Mouse (Mus musculus): ENCODE results near the gene Ap2s1.

The Ap2s1 gene

DNA sequence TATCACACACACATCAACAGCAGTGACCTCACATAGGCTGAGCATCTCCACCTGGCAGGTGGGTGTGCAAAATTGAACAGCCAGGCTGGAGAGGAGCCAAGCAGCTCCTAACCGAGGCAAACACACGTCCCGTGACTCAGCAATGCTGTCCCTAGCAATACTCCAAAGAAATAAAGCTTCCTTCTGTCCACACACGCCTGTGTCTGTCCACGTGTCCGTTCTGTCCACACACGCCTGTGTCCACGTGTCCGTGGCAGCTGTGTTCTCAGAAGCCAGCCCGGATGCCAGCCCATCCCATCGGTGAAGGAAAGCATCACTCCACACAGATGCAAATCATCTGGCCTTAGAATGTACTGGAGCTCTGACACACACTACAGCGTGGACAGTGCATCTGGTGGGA is 13.8 kb downstream of the Ap2s1 start:
- DNase-seq (ENCODE audit: low spot score in 2 of 2) = peak; percentile 32 to 37

DNA sequence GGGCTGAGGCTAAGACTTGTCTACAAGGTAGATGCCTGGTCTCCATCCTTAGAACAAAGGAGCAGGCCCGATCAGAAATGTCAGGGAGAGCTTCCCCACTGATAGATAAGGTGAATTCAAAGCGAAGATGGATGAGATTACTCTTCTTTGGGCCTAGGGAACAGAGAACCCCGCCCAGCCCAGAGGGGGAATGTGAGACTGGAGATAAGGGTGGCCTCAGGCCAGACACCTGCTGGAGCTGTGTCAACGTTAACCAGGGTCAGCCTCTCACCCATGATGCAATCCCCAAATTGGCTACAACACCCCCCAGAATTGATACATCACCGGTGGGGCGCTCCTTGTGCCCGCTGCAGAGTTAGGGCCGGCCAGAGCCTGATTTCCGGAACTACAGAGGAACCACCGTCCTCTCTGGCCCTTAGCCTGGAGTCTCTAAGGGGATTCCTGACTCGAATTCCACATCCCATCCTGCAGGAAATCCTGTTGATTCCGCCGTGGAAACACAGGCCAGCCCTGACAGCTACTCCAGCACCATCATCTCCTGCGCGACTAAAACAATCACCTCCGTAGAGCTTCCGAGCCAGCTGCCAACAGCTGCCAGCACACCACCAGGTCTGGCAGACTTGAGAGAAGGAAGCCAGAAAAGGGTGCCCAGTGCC is 17.3 kb downstream of the Ap2s1 start:
- peak; percentile 66 to 78 for DNase-seq (ENCODE audit: low spot score in 2 of 2)

DNA sequence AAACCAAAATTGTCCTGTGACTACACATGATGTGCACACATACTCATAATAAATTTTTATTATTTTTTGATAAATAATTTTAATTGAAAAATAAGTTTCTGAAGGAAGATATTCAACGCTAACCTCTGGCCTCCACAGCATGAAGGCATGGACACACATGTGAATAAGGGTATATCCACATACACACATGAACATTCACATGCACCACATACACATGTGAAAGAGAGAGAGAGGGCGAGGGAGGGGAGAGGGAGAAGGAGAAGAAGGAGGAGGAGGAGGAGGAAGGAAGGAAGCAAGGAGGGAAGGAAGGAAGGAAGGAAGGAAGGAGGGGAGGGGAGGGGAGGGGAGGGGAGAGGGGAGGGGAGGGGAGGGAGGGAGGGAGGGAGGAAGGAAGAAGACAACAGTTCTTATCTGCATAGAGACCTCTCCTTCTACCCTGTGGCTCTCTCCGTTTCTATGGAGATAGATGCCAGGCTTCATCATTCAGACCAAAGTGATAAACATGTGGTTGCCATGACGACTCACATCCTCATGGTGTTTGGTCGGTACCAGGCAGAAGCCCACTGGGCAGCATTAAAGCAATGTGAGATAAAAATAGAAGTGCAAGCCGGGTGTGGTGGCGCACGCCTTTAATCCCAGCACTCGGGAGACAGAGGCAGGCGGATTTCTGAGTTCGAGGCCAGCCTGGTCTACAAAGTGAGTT is 20.8 kb downstream of the Ap2s1 start:
- DNase-seq (ENCODE audit: low spot score in 2 of 2) = no peak

DNA sequence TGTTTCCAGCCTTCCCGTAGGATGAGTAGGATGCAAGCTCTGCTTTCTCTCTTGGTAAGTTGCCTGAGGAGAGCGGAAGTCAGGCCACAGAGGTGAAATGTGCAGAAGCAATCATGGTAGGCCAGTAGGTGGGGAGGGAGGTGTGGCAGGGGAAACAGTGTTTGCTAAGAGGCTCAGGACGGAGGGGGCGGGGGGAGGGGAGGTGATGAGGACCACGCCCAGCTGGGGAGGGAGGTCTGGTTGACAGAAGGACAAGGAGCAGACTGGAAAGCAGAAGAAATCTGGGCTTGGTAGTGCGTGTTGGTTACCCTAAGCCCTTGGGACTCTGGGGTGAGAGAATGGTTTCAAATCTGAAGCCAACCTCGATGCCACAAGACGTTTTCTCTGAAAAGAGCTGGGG is 22.1 kb downstream of the Ap2s1 start:
- peak; percentile 75 to 86 for DNase-seq (ENCODE audit: low spot score in 2 of 2)

DNA sequence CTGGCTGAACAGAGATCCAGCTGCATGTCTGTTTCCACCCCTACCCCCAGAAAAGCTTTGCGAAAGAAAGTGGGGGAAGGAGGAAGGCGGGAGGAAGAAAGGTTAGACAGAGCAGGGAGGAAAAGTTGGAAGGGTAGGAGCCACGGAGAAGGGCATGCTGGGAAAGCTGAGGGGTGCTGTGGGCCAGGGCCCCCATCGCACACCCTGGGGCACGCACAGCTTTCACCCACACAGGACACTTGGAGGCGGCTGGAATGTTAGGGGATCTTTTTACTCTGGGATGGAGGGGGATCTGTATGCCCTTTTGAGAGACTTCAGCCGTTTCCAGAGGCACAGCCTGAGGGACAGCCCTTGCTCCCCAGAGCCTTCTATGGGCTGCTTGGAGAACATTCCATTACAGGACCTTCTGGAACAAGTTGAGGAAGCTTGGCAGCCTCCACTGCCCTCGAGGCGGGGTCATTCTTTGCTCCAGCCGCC is 22.8 kb downstream of the Ap2s1 start:
- peak; percentile 87 to 88 for DNase-seq (ENCODE audit: low spot score in 2 of 2)

DNA sequence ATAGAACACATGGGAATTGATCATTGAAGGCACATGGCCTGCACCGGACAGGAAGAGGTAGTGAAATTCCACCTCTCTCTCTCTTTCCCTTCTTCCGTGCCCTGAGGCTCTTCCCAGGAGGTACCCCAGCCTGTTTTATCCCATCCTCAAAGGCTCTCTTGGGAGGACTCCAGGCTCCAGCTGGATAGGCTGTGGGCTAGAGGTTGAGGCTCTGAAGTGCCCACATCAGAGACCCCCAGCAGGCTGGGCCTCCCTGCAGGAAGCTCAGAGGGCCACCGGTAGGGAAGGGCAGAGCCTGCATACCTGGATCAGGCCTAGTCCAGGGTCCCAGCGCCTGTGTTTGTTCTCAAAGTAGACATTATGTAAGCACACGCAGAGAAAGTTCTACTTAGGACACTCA is 23.4 kb downstream of the Ap2s1 start:
- DNase-seq (ENCODE audit: low spot score in 2 of 2) = peak in 1 of 2 experiments; percentile 27

DNA sequence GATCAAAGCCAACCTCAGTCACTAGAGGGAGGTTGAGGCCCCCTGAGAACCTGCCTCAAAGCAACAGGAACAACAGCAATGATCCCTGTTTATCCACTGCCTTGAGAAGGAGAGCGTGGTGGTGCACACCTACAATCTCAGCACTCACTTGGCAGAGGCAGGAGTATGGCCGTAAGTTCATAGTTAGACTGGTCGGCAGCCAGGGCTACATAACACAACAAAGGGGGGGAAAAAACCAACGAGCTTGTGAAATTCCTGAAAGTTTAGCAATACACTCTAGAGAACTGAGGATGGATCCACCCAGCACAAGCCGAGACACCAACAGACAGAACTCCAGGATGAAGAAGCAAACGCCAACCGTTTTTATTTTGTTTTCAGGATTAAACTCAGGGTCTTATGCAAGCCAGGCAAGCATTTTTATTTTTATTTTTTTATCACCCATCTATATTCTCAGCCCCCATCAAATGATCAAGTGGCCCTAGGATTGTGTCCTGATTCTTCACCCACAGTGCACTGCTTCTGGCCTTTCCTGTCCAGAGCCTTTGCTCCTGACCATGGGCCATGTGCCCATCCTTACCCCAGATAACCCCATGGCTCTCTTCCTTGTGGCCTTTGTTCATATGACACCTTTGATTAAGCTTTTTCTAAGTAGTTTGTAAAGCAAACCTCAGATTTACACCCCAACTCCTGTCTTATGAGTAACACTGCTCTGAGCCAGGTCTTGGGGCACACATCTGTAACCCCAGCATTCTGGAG is 25.4 kb downstream of the Ap2s1 start:
- peak; percentile 63 for DNase-seq (ENCODE audit: low spot score in 2 of 2)

DNA sequence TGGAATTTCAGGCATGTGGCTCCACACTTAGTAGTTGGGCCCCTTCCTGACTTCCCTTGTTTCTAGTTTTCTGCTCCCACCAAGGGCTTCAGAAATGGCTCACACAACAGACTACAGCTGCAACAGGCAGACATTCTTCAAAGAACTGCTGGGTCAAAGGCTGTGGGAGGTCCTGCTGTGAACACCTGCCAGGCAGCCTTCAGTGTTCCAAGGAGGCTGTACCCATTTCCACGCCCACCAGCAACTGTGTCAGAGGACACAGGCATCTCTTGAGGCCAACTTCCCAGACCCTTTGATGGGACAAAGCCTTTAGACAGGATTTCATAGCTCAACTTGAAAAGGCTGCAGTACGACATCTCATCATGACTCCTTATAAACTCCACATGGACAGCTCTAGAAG is 28.2 kb downstream of the Ap2s1 start:
- DNase-seq (ENCODE audit: low spot score in 2 of 2) = no peak

DNA sequence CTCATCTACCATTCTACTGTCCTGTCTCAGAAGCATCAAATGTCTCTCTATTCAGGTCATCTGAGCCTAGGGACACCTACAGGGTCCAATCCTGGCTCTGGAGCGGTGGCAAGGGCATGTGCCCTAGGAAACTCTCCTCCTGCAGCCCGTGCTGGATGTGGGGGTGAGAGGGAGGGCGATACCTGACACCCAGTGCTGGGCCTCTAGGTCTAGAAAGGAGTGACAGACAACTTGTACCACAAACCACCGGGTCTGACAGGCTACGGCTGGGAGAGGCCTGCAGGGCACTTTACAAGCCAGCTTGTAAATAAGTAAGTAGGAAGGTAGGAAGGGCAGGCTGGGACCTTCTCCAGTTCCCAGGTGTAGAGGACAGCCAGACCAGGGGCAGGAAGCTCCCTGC is 37.7 kb downstream of the Ap2s1 start:
- no peak for DNase-seq (ENCODE audit: low spot score in 2 of 2)

DNA sequence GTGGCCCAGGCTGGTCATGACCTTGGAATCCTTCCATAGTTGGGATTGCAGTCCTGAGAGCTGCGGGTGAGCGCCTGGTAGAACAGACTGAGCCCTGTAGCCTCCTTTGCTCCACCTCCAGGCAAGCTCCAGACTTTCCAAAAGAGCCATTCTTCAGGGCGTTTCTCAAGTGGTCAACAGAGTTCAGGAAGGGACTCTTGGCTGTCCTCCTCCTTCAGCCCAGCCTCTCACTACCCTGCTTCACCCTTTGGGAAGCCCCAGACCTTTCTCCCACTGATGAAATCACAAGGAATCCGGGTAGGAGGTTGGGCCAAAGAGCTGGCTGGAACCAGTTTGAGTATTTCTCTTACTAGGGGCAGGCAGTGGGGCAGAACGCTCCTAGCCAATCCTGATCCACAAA is 41.9 kb downstream of the Ap2s1 start:
- peak; percentile 81 to 84 for DNase-seq (ENCODE audit: low spot score in 2 of 2)

DNA sequence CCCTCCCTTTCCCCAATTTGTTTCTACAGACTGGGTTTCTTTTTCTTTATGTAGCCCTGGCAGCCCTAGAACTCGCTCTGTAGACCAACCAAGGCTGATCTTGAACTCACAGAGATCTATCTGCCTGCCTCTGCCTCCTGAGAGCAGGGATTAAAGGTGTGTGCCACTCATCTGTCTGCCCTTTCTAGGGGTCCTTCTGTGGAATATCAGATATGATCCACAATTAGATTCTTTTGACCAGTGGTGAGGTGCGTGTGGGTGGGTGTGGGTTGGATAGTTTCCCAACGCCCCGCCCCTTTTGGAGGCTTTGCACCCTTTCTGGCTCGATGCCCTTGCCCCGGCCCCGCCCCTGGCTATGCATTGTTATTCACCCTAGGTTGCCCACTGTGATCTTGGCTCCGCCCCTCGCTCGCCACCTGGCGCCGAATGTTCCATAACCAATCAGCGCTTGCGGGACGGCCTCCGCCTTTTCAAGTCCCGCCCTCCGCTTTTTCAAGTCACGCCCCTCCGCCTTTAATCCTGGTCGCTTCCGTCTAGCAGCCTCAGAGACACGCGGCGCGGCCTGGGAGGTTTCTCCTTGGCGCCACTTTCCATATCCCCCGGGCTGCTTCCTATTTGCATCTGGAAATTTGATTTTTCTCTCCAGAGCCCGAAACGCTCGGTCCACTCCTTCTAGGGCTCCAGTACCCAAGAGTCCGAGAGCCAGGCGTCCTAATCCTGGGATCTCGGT is 42.8 kb downstream of the Ap2s1 start, which contains the start of gene Slc1a5:
TSS of gene Slc1a5 (plus strand) at position 516 of the 730 bp plus-strand sequence.
- peak; percentile 94 for DNase-seq (ENCODE audit: low spot score in 2 of 2)

DNA sequence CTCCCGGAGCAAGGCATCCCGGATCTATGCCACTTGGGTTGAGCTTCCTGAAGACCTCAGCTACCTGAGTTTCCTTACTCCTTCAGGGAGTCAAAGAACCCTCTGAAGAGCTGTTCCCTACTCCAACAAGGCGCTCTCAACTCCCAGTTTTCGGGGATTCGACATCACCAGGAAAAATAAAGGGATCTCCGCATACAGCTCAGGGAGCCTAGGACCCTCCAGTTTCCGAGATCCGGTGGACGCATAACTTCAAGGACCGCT is 43.3 kb downstream of the Ap2s1 start:
- DNase-seq (ENCODE audit: low spot score in 2 of 2) = no peak

DNA sequence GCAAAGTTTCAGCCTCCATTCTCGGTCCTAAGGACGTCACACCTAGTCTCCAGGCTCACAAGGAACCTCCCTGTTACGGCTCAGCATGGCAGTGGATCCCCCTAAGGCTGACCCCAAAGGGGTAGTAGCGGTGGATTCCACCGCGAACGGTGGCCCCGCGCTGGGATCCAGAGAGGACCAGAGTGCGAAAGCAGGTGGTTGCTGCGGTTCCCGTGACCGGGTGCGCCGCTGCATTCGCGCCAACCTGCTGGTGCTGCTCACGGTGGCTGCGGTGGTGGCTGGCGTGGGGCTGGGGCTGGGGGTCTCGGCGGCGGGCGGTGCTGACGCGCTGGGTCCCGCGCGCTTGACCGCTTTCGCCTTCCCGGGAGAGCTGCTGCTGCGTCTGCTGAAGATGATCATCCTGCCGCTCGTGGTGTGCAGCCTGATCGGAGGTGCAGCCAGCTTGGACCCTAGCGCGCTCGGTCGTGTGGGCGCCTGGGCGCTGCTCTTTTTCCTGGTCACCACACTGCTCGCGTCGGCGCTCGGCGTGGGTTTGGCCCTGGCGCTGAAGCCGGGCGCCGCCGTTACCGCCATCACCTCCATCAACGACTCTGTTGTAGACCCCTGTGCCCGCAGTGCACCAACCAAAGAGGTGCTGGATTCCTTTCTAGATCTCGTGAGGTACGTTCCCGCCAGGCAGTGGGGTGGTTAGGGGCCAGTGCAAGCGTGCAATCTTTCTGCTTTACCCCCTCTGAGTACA is 43.8 kb downstream of the Ap2s1 start:
- DNase-seq (ENCODE audit: low spot score in 2 of 2) = peak; percentile 16 to 42

DNA sequence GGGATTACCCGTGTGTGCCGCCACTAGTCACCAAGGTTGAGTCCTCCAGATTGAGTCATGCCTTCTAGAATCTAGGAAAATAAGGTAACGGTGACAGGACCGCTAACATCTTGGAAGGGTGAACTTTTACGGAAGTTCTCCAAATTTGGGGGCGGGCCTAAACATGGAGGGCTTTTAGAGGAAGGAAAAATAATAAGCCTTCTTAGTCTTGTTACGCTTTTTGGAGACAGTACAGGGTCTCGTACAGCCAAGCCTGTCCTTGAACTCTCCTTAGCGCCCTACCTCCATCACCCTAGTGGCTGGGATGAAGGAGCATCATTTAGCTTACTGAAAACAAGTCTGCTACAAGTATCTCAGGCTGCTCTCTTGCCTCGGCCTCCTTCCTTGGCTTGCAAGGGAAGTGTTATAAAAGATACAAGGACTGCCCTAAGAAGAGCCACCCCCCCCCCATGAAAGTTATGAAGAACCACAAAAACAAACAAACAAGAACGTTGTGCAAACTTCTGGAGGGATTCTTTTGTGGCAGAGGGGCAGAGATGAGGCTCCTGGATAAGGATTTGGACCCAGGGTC is 44.4 kb downstream of the Ap2s1 start:
- DNase-seq (ENCODE audit: low spot score in 2 of 2) = no peak

DNA sequence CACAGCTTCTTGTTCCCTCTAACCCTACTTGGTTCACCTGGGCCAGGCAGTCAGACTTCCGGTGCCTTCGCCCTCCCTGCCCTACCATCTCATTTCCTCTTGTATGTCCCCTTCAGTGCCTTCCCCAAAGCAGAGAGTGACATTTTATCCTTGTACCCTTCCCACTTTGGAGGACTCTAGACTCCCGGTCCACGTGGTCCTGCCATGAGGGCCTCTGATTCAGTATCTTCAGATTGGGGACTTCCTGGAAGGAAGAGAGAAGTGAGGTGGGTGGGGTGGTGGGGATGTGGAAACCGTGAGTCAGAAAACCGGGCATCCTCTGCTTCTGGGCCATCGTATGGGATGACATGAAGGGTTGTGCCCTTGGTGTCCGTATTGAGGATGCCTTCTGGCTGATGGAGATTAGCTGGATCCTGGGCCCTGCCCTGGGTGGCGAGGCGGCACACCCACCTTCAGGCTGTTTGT is 45.0 kb downstream of the Ap2s1 start:
- peak; percentile 32 to 47 for DNase-seq (ENCODE audit: low spot score in 2 of 2)

DNA sequence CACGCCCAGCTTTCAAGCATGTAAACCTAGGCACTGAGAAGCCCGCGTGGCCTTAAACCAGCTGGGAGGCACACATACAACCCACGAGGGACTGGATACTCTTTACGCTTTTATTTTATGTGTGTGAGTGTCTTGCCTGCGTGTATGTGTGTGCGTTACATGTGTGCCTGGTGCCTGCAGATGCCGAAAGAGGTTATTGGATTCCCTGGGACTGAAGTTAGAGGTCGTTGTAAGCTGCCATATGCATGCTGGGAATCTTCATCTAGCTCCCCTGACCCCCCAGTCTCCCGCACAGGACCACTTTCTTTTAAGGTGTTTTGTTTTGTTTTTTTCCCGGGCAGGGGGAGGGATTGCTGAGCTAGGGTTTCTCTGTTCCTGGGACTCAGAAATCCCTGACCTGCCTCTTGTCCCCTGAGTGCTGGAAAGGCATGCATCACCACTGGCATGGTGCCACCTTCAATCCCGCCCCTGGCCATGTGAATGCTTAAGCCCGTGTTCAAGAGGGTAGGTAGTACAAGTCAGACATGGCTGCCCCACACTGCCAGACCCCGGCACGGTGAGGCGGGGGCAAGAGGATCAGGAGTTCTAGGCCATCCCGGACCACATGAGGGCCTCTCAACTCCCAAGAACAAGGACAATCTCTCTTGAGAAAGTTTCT is 45.7 kb downstream of the Ap2s1 start:
- DNase-seq (ENCODE audit: low spot score in 2 of 2) = peak; percentile 42 to 66

DNA sequence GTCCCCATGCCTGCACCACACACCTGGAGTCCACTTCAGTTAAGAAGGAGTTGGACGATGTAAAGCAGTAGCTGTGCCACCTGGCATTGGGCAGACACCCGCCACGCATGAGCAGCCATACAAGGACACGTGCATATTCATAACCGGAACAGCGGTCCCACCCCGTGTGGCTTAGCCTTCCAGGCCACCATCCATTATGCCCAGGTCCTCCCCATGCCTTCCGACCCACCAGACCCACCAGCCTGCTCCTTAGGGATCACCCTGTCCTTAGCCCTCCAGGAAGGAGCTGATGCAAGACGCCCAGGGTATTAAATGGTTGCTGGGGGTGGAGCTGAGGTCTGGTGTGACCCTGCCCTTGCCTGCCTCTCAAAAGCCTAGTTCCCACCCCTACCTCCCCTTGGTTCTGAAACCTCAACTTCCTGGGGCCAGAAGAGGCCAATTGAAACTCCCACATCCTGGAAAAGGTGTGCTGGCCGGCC is 46.3 kb downstream of the Ap2s1 start:
- no peak for DNase-seq (ENCODE audit: low spot score in 2 of 2)

DNA sequence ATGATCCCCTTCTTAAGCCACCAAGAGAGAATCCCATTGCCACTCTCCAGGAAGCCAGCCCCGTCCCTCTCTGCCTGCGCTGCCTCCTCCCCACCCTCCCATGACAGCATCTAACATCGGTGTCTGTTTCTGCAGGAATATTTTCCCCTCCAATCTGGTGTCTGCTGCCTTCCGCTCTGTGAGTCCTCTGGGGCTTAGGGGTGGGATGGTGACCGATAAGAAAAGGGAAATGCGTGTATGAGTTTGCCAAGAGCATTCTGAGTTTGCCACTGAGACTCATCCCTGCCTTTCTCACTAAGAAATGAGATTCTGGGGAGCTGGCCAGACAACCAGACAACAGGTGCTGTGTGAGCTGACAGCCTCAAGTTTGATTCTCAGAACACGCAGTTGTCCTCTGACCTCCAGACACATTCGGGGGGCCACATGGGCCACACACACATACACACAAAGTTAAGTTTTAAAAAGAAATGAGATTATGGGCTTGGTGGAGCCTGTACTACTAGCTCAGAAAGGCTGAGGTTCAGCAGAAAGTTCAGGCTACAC is 47.4 kb downstream of the Ap2s1 start:
- peak in 1 of 2 experiments; percentile 15 for DNase-seq (ENCODE audit: low spot score in 2 of 2)

DNA sequence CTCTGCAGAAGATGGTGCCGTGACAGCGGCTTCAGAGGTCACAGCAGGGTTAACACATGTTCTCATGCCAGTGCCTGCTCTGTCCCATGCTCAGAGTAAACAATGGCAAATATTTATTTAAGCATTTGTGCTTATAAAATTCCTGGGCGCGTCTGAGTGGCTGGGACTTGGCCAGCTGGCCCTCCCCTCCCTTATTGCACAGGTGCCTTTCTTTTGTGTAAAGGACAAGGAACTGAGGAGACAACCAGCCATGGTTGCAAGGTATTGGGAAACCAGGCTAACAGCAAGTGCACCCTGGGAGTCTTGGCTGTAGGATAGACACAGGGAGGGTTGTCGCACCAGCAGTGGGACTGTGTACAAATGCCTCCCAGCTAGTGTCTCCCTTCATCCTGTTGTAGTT is 54.1 kb downstream of the Ap2s1 start:
- no peak for DNase-seq (ENCODE audit: low spot score in 2 of 2)

Data from heart, adult 9 months (tissue).